Mouse (Mus musculus): ENCODE results near the gene Tecr. TPM values are rescaled to one million over a fixed set of nuclear protein-coding genes. Genes with fewer than 3 reads are reported as not detected.

Gene Tecr
- polyA plus RNA-seq, 1 experiment, result 310 TPM

DNA sequence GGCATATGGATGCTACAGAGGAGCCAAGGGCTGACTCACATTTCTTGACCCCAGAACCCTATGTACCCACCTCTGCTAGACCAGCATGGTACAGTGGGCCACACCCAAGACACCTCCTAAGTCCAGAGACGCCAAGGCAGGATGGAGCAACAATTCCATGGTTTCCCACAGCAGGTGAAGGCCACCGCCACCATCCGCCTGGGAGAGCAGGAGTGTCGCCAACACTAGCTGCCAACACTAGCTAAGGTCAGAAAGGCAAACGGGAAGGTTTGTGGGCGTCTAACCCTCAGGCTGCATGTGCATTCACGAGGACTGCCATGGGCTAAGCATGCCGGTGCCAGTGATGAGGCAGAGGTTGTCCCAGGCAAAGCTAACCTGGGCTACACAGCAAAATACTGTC lies 25.5 kb downstream of the Tecr start:
- H3K27ac ChIP-seq (ENCODE audit: insufficient read depth, low read length), result no peak overlapping the region
- no peak overlapping the region for H3K9ac ChIP-seq (ENCODE audit: low read depth, poor library complexity, severe bottlenecking)
- H3K27me3 ChIP-seq (ENCODE audit: control insufficient read depth, insufficient read depth, low read length, poor library complexity, severe bottlenecking), result no peaks in the 10 kb centered on the region
- peaks cover 4% of the 10 kb centered on the region; the same call in 1 of the 2 replicates for H3K36me3 ChIP-seq (ENCODE audit: control insufficient read depth, insufficient read depth, low read length, poor library complexity, severe bottlenecking)
- TF ChIP-seq EP300 (IDR thresholded peaks at IDR 0.05; ENCODE audit: insufficient read depth, low read depth, low read length), result no peak
- no peak for TF ChIP-seq CTCF (IDR thresholded peaks at IDR 0.05; ENCODE audit: low read depth, low read length)
- TF ChIP-seq POLR2A (IDR thresholded peaks at IDR 0.05; ENCODE audit: insufficient read depth, low read length), result no peak
- no peak overlapping the region for H3K4me3 ChIP-seq (ENCODE audit: low read depth, low read length)
- H3K9me3 ChIP-seq (replicated peaks; ENCODE audit: control insufficient read depth, insufficient read depth, low read length, poor library complexity, severe bottlenecking), result no peaks in the 10 kb centered on the region
- H3K4me1 ChIP-seq (ENCODE audit: control insufficient read depth, insufficient read depth, low read length), result peaks cover 13% of the 10 kb centered on the region

DNA sequence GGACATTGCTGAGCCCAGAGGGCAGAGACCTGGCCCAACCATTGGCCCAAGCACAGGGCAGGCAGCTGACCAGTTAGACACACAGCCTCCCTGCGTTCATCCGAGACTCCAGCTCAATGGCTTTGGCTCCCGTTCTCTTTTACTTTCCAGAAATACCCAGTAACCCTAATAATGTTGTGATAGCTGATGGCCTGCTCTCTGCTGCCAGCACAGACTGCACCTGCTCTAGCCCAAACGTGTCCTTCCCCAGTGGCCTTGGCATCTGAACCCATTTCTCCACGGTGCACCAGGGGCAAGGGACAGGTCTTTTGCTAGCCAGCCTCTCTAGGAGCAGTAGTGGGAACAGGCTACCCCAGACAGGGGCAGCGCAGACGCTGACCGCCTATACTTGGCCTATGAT lies 26.9 kb downstream of the Tecr start:
- H3K4me1 ChIP-seq (ENCODE audit: control insufficient read depth, insufficient read depth, low read length), result peaks cover 14% of the 10 kb centered on the region
- no peak for TF ChIP-seq EP300 (IDR thresholded peaks at IDR 0.05; ENCODE audit: insufficient read depth, low read depth, low read length)
- TF ChIP-seq CTCF (IDR thresholded peaks at IDR 0.05; ENCODE audit: low read depth, low read length), result no peak
- TF ChIP-seq POLR2A (IDR thresholded peaks at IDR 0.05; ENCODE audit: insufficient read depth, low read length), result no peak
- H3K27me3 ChIP-seq (ENCODE audit: control insufficient read depth, insufficient read depth, low read length, poor library complexity, severe bottlenecking), result no peaks in the 10 kb centered on the region
- H3K9me3 ChIP-seq (replicated peaks; ENCODE audit: control insufficient read depth, insufficient read depth, low read length, poor library complexity, severe bottlenecking), result no peaks in the 10 kb centered on the region
- H3K9ac ChIP-seq (ENCODE audit: low read depth, poor library complexity, severe bottlenecking), result no peak overlapping the region
- H3K27ac ChIP-seq (ENCODE audit: insufficient read depth, low read length), result no peak overlapping the region
- H3K4me3 ChIP-seq (ENCODE audit: low read depth, low read length), result no peak overlapping the region
- H3K36me3 ChIP-seq (ENCODE audit: control insufficient read depth, insufficient read depth, low read length, poor library complexity, severe bottlenecking), result peaks cover 4% of the 10 kb centered on the region; the same call in 1 of the 2 replicates

GRCm38 (mm10) chr8:83579676-83580075 lies 28.1 kb downstream of the Tecr start:
- Histone ChIP-seq H3K9ac (ENCODE audit: low read depth, poor library complexity, severe bottlenecking) (no peak overlapping the region), H3K4me1 (ENCODE audit: control insufficient read depth, insufficient read depth, low read length) (peaks cover 14% of the 10 kb centered on the region)

GRCm38 (mm10) chr8:83578131-83579055 lies 29.4 kb downstream of the Tecr start:
- Histone ChIP-seq H3K27ac (ENCODE audit: insufficient read depth, low read length) (no peak overlapping the region), H3K4me3 (ENCODE audit: low read depth, low read length) (no peak overlapping the region), H3K9ac (ENCODE audit: low read depth, poor library complexity, severe bottlenecking) (no peak overlapping the region), H3K4me1 (ENCODE audit: control insufficient read depth, insufficient read depth, low read length) (peaks cover 16% of the 10 kb centered on the region), H3K9me3 (replicated peaks; ENCODE audit: control insufficient read depth, insufficient read depth, low read length, poor library complexity, severe bottlenecking) (no peaks in the 10 kb centered on the region), H3K36me3 (ENCODE audit: control insufficient read depth, insufficient read depth, low read length, poor library complexity, severe bottlenecking) (no peaks in the 10 kb centered on the region), H3K27me3 (ENCODE audit: control insufficient read depth, insufficient read depth, low read length, poor library complexity, severe bottlenecking) (no peaks in the 10 kb centered on the region)
- TF ChIP-seq POLR2A (IDR thresholded peaks at IDR 0.05; ENCODE audit: insufficient read depth, low read length) (no peak), EP300 (IDR thresholded peaks at IDR 0.05; ENCODE audit: insufficient read depth, low read depth, low read length) (no peak), CTCF (IDR thresholded peaks at IDR 0.05; ENCODE audit: low read depth, low read length) (no peak)

More at GRCm38 (mm10) chr8:83579676-83580075, 28.1 kb downstream of the Tecr start:
- Histone ChIP-seq H3K4me3 (ENCODE audit: low read depth, low read length) (no peak overlapping the region), H3K27me3 (ENCODE audit: control insufficient read depth, insufficient read depth, low read length, poor library complexity, severe bottlenecking) (no peaks in the 10 kb centered on the region), H3K9me3 (replicated peaks; ENCODE audit: control insufficient read depth, insufficient read depth, low read length, poor library complexity, severe bottlenecking) (no peaks in the 10 kb centered on the region), H3K36me3 (ENCODE audit: control insufficient read depth, insufficient read depth, low read length, poor library complexity, severe bottlenecking) (peaks cover 4% of the 10 kb centered on the region; the same call in 1 of the 2 replicates), H3K27ac (ENCODE audit: insufficient read depth, low read length) (no peak overlapping the region)
- TF ChIP-seq POLR2A (IDR thresholded peaks at IDR 0.05; ENCODE audit: insufficient read depth, low read length) (no peak), EP300 (IDR thresholded peaks at IDR 0.05; ENCODE audit: insufficient read depth, low read depth, low read length) (no peak), CTCF (IDR thresholded peaks at IDR 0.05; ENCODE audit: low read depth, low read length) (no peak)

DNA sequence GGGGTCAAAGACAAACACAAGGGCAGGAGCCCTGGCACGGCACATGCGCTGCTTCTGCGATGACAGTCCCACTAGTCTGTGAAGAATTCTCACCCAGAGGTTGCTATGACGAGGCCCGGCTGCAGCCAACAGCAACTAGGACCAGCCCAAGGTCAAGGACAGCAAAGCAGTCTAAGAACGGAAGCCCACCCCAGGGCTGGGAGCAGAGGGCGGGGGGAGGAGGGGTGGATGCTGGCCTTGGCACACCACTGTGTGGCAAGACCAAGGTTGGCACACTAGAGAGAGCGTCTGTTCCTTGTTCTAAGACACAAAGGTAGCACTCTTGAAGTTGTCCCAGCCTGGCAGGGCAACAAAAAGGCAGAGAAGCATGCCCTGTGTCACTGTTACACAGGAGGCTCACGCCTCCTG lies 30.4 kb downstream of the Tecr start:
- Histone ChIP-seq H3K9me3 (replicated peaks; ENCODE audit: control insufficient read depth, insufficient read depth, low read length, poor library complexity, severe bottlenecking) (no peaks in the 10 kb centered on the region), H3K36me3 (ENCODE audit: control insufficient read depth, insufficient read depth, low read length, poor library complexity, severe bottlenecking) (peaks cover 8% of the 10 kb centered on the region), H3K27me3 (ENCODE audit: control insufficient read depth, insufficient read depth, low read length, poor library complexity, severe bottlenecking) (no peaks in the 10 kb centered on the region), H3K9ac (ENCODE audit: low read depth, poor library complexity, severe bottlenecking) (no peak overlapping the region), H3K4me1 (ENCODE audit: control insufficient read depth, insufficient read depth, low read length) (peaks cover 16% of the 10 kb centered on the region), H3K4me3 (ENCODE audit: low read depth, low read length) (no peak overlapping the region), H3K27ac (ENCODE audit: insufficient read depth, low read length) (no peak overlapping the region)
- no peak for TF ChIP-seq CTCF (IDR thresholded peaks at IDR 0.05; ENCODE audit: low read depth, low read length)
- no peak for TF ChIP-seq POLR2A (IDR thresholded peaks at IDR 0.05; ENCODE audit: insufficient read depth, low read length)
- no peak for TF ChIP-seq EP300 (IDR thresholded peaks at IDR 0.05; ENCODE audit: insufficient read depth, low read depth, low read length)

- Histone ChIP-seq H3K4me3 (ENCODE audit: low read depth, low read length) (no peak overlapping the region), H3K9ac (ENCODE audit: low read depth, poor library complexity, severe bottlenecking) (no peak overlapping the region), H3K27ac (ENCODE audit: insufficient read depth, low read length) (no peak overlapping the region), H3K27me3 (ENCODE audit: control insufficient read depth, insufficient read depth, low read length, poor library complexity, severe bottlenecking) (no peaks in the 10 kb centered on the region), H3K4me1 (ENCODE audit: control insufficient read depth, insufficient read depth, low read length) (peaks cover 14% of the 10 kb centered on the region), H3K9me3 (replicated peaks; ENCODE audit: control insufficient read depth, insufficient read depth, low read length, poor library complexity, severe bottlenecking) (no peaks in the 10 kb centered on the region), H3K36me3 (ENCODE audit: control insufficient read depth, insufficient read depth, low read length, poor library complexity, severe bottlenecking) (peaks cover 13% of the 10 kb centered on the region)
- no peak for TF ChIP-seq EP300 (IDR thresholded peaks at IDR 0.05; ENCODE audit: insufficient read depth, low read depth, low read length)
- TF ChIP-seq POLR2A (IDR thresholded peaks at IDR 0.05; ENCODE audit: insufficient read depth, low read length), result no peak
- no peak for TF ChIP-seq CTCF (IDR thresholded peaks at IDR 0.05; ENCODE audit: low read depth, low read length)
Observed at GRCm38 (mm10) chr8:83576921-83577320, 30.9 kb downstream of the Tecr start.

All from ES-Bruce4 (cell line).